Mouse (Mus musculus): ENCODE measurements around the gene Tiam2.

DNA sequence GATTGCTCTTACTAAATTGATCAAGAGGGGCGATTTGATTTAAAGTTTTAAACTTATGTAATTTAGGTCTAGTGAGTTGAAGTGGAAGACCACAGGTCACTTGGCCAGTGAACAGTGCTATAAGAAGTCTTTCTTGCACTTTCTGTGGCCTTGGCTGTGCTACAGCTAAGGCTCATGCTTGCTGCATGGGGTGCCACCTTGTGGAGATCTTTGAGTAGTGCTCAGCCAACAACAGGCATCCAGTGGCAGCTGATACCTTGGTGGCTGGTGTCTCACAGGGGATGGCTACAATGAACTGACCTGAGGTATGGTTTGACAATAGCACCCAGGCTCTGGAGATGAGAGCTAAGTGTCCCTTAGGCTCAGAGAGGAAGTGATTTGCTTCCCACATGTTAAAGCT is 183.5 kb downstream of the Tiam2 start:
- TF ChIP-seq CTCF (conservative IDR thresholded peaks at IDR 0.05; ENCODE audit: insufficient read depth, insufficient read length, low read depth, low read length): peak; percentile 98
- TF ChIP-seq POLR2A (IDR thresholded peaks at IDR 0.05; ENCODE audit: low read depth, low read length): no peak

Measured in kidney, adult 2 months (tissue).